Comparison of ENCODE assay signal across 25 mouse cellular contexts in genomic region chr16:73024326-73024725, GRCm38 (mm10).
DNase-seq lines count a peak whose midpoint lies in the region; ATAC-seq and TF ChIP-seq lines count a peak whose summit lies in the region.
"Had no signal": no experiment of that assay in that cellular context is flagged by ENCODE, and none has a peak within 500 bp of the region (broad histone marks: within the 10 kb centered on the region; RNA-seq: fewer than 3 reads in every experiment).

No protein-coding gene starts in this region.

- no peak overlapping the region for H3K27ac ChIP-seq in testis, adult 2 months (ENCODE audit: control insufficient read depth, insufficient read depth, low read depth, low read length)
- H3K27ac ChIP-seq: embryonic facial prominence, embryonic 10.5 days; hindbrain, embryonic 15.5 days; limb, embryonic 13.5 days; liver, embryonic 12.5 days; midbrain, embryonic 13.5 days; stomach, postnatal 0 days had no signal

- H3K4me1 ChIP-seq in testis, adult 2 months (ENCODE audit: control insufficient read depth, insufficient read depth, low read length): peaks cover 2% of the 10 kb centered on the region; the same call in 1 of the 2 replicates
- H3K4me1 ChIP-seq: embryonic facial prominence, embryonic 10.5 days; hindbrain, embryonic 15.5 days; liver, embryonic 12.5 days; megakaryocyte, embryonic 14.5 days had no signal

- no peaks in the 10 kb centered on the region for H3K27me3 ChIP-seq in testis, adult 2 months (ENCODE audit: control insufficient read depth, insufficient read depth, low read length)
- H3K27me3 ChIP-seq: hindbrain, embryonic 15.5 days; limb, embryonic 13.5 days; liver, embryonic 12.5 days; megakaryocyte, embryonic 14.5 days; midbrain, embryonic 13.5 days had no signal

- H3K36me3 ChIP-seq in testis, adult 2 months (ENCODE audit: control insufficient read depth, insufficient read depth, low read length): no peaks in the 10 kb centered on the region
- H3K36me3 ChIP-seq: G1E; hindbrain, embryonic 15.5 days had no signal

- peak overlapping the region; percentile 78 for H3K4me3 ChIP-seq in testis, adult 2 months (ENCODE audit: control insufficient read depth, low read depth, low read length)
- H3K4me3 ChIP-seq: embryonic facial prominence, embryonic 10.5 days; hindbrain, embryonic 15.5 days; limb, embryonic 13.5 days; liver, embryonic 12.5 days; megakaryocyte, embryonic 14.5 days; midbrain, embryonic 13.5 days had no signal

- no peak for ATAC-seq in granulocyte monocyte progenitor cell, adult 5-6 weeks (replicated peaks; ENCODE audit: poor library complexity, severe bottlenecking)
- ATAC-seq: activated CD4-positive, CD25-positive, alpha-beta regulatory T cell, adult 4 months; liver, embryonic 12.5 days; midbrain, embryonic 13.5 days; Patski had no signal

- no peak for TF ChIP-seq POLR2A in testis, adult 2 months (IDR thresholded peaks at IDR 0.05; ENCODE audit: control insufficient read depth, low read depth, low read length)

- DNase-seq in cerebellum, postnatal 10 days: peak; percentile 31 to 44
- DNase-seq in cerebellum, postnatal 4 days (ENCODE audit: low spot score in 2 of 2): no peak
- DNase-seq in testis, postnatal 10 days (ENCODE audit: low spot score): no peak
- peak; percentile 84 for DNase-seq in adrenal gland, postnatal 14 days
- DNase-seq in ovary, postnatal 10 days (ENCODE audit: low spot score): no peak
- DNase-seq in lung, postnatal 14 days: no peak
- DNase-seq: cerebellum, adult 8-10 months; kidney, adult 2 months; kidney, postnatal 10 days; layer of hippocampus, postnatal 36 days; lung, adult 18-20 months; right cerebral cortex, postnatal 14 days; thymus, postnatal 14 days had no signal

- no peak for TF ChIP-seq CTCF in testis, adult 2 months (IDR thresholded peaks at IDR 0.05; ENCODE audit: control insufficient read depth, insufficient read depth, insufficient replicate concordance, low read depth, low read length)

Comparison
In these comparisons a context has a peak if more than half of its experiments do, and no peak if none do; other contexts are left out.
1. DNase-seq: peak in cerebellum, postnatal 10 days (2 of 2) and adrenal gland, postnatal 14 days (single experiment); none in cerebellum, postnatal 4 days (0 of 2), testis, postnatal 10 days (single experiment), ovary, postnatal 10 days (single experiment) and lung, postnatal 14 days (single experiment).